Mouse (Mus musculus): ENCODE results near the gene Nelfb. TPM values are rescaled to one million over a fixed set of nuclear protein-coding genes. Genes with fewer than 3 reads are reported as not detected.
"Not testable (repeated sequence)": the region's sequence is repeated elsewhere in the genome, so short reads cannot be mapped to it uniquely, and the experiment has no call there.

The Nelfb gene
- 122 and 124 TPM in 2 replicates for polyA plus RNA-seq (2015; fragmentation: Nextera tagmentation; extraction: Ambion mirVana)

DNA sequence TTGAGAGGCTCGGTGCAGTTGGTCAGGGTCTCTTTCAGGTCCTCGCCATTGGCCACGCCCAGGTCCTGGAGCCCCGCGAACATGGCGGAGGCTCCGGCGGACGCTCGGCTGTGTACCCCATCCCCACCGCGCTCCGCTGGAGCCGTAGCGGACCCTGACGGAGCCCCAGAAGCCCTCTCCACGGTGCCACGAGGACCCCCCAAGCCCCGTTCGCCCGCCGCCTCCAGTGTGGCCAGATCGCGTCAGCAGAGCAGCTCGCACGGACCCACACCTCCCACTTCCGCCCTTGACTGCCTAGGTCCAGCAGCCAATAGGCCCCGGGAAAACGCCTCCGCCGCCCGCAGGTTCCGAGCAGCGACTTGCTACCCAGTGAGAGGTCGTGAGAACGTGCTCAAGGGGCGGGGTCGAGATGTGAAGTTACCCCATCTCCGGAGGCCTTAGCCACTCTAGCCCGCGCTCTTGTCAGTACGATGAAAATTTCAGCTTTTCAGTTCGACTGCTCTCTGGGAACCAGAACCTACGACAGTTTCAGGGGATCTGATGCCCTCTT is at the start of gene Nelfb:
TSS of gene Nelfb (minus strand) at position 369 of the 550 bp plus-strand sequence.
- Histone ChIP-seq H3K4me1 (peaks cover 15% of the 10 kb centered on the region), H3K9me3 (no peaks in the 10 kb centered on the region), H3K9ac (peak within 1 kb of the TSS; percentile 90), H3K27me3 (peaks cover 3% of the 10 kb centered on the region; the same call in 1 of the 2 replicates), H3K4me2 (replicated peaks) (peak within 1 kb of the TSS; percentile 94), H3K36me3 (peaks cover 33% of the 10 kb centered on the region), H3K4me3 (peak within 1 kb of the TSS; percentile 71), H3K27ac (peak within 1 kb of the TSS; percentile 90)
- peak; percentile 94 for ATAC-seq (ENCODE audit: low FRiP score, low read depth)
- WGBS: under 1% methylated on average over 44 of the region's 44 CpGs

DNA sequence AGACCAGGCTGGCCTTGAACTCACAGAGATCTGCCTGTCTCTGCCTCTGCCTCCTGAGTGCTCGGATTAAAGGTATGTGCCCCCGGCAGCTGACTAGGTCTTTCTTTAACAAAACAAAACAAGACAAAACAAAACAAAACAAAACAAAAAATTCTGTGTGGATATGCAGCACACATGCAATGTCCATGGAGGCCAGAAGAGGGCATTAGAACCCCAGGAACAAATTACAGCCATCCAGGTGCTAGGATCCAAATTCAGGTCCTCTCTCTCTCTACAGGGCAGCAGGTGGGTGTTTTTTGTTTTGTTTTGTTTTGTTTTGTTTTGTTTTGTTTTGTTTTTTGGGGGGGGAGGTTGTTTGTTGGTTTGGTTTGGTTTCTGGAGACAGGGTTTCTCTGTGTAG is 47.6 kb upstream of the Nelfb start:
- ATAC-seq (ENCODE audit: low FRiP score, low read depth): no peak
- WGBS: 71% methylated on average over 2 of the region's 2 CpGs
- Histone ChIP-seq H3K9ac (no peak overlapping the region), H3K4me2 (replicated peaks) (no peak overlapping the region), H3K4me1 (peaks cover 28% of the 10 kb centered on the region), H3K27me3 (peaks cover 9% of the 10 kb centered on the region), H3K36me3 (0 out of 2 replicates have a peak, but pooled peaks cover 6% of the 10 kb centered on the region), H3K4me3 (no peak overlapping the region), H3K27ac (no peak overlapping the region), H3K9me3 (no peaks in the 10 kb centered on the region)

DNA sequence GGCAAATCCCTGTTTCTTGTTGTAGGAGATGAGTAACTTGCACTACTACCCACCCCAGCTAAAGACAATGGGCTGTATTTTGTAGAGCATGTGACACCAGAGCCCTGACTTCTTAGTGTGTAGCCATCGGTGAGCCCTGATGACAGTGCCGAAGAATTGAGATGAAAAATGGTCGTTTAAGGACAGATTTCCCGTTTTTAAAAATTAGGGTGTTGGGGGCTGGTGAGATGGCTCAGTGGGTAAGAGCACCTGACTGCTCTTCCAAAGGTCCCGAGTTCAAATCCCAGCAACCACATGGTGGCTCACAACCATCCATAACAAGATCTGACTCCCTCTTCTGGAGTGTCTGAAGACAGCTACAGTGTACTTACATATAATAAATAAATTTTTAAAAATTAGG is 46.0 kb upstream of the Nelfb start:
- 83% methylated on average over 5 of the region's 5 CpGs for WGBS
- not testable (repeated sequence) for H3K27ac ChIP-seq; ATAC-seq (ENCODE audit: low FRiP score, low read depth)

DNA sequence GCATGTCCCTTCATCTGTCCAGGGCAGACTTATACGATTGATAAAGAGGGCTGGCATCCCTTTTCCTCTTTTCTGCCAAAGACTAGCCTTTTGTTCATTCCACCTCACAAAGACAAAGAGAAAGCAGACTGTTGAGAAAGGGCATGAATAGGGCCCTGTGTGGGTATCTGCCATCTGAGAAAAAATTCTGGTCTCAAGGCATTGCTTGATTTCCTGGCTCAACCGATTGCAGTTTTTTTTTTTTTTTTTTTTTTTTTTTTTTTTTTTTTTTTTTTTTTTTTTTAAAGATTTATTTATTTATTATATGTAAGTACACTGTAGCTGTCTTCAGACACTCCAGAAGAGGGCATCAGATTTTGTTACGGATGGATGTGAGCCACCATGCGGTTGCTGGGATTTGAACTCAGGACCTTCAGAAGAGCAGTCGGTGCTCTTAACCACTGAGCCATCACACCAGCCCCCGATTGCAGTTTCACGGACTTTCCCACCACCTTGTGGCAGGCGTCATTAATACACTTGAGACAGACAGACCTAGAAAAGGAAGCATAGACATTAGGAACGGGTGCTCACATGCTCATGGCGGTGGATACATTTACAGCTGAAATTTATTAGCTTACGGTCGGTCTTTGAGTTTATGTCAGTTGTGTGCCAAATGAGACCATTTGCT is 45.3 kb upstream of the Nelfb start:
- peaks cover 20% of the 10 kb centered on the region for H3K36me3 ChIP-seq
- H3K4me2 ChIP-seq (replicated peaks): peak overlapping the region; percentile 99
- 56% methylated on average over 12 of the region's 12 CpGs for WGBS
- H3K9ac ChIP-seq: peak overlapping the region; percentile 85
- not testable (repeated sequence) for H3K27ac ChIP-seq; H3K27me3 ChIP-seq; H3K9me3 ChIP-seq; ATAC-seq (ENCODE audit: low FRiP score, low read depth)
- H3K4me1 ChIP-seq: peaks cover 18% of the 10 kb centered on the region
- H3K4me3 ChIP-seq: peak overlapping the region; percentile 81

More for the DNA sequence above, 46.0 kb upstream of the Nelfb start:
- H3K4me2 ChIP-seq (replicated peaks); H3K9ac ChIP-seq; H3K9me3 ChIP-seq; H3K27me3 ChIP-seq; H3K4me3 ChIP-seq: not testable (repeated sequence)
- H3K36me3 ChIP-seq: peaks cover 13% of the 10 kb centered on the region; the same call in 1 of the 2 replicates
- peaks cover 18% of the 10 kb centered on the region for H3K4me1 ChIP-seq

DNA sequence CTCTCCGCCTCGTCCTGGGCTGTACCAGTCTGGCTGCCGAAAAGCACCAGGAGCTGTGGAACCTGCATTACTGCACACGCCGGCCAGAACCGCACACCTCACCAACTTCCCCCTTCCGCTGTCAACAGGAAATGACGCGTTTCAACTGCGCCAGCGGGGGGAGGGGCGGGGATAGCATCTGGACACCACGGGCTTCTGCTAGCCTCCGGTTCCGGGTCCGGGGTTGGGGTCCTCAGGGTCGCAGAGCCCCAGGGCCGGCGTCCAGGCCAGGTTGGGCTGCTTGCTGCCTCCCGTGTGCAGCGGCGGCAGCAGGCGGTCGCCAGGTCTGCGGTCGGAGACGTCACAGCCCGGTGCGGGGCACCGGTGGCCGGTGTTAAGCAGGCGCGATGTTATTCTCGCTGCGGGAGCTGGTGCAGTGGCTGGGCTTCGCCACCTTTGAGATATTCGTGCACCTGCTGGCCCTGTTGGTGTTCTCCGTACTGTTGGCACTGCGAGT is 44.0 kb upstream of the Nelfb start, which contains the start of gene Tmem203:
TSS of gene Tmem203 (plus strand) at position 156 of the 496 bp plus-strand sequence.
- peak within 1 kb of the TSS; percentile 69 for H3K27ac ChIP-seq
- H3K36me3 ChIP-seq: peaks cover 32% of the 10 kb centered on the region
- peak within 1 kb of the TSS; percentile 99 for H3K4me2 ChIP-seq (replicated peaks)
- H3K4me3 ChIP-seq: peak within 1 kb of the TSS; percentile 81
- ATAC-seq (ENCODE audit: low FRiP score, low read depth): peak; percentile 89
- H3K9ac ChIP-seq: peak within 1 kb of the TSS; percentile 85
- no peaks in the 10 kb centered on the region for H3K9me3 ChIP-seq
- no peaks in the 10 kb centered on the region for H3K27me3 ChIP-seq
- peaks cover 18% of the 10 kb centered on the region for H3K4me1 ChIP-seq
- 1% methylated on average over 39 of the region's 39 CpGs for WGBS

DNA sequence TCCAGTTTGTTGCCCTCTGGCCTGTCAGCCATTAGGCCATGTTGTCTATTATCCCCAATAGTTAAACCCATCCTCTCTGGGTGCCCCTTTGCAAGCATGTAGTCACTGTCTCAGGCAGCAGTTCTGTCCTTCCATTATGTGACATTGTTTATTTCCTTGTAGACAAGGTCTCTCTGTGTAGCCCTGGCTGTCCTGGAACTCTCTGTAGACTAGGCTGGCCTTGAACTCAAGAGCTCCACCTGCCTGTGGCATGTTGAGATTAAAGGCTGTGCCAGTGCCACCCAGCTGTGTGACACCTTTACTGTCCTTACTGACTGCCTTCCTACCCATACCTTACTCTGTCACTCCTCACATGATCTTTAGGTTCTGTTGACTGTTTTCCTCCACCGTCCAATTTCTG is 41.0 kb upstream of the Nelfb start:
- Histone ChIP-seq H3K9me3 (no peaks in the 10 kb centered on the region), H3K9ac (no peak overlapping the region), H3K4me1 (peaks cover 18% of the 10 kb centered on the region), H3K4me3 (no peak overlapping the region), H3K27ac (no peak overlapping the region), H3K27me3 (no peaks in the 10 kb centered on the region), H3K4me2 (replicated peaks) (no peak overlapping the region), H3K36me3 (peaks cover 56% of the 10 kb centered on the region)
- 85% methylated on average over 1 of the region's 1 CpGs for WGBS
- ATAC-seq (ENCODE audit: low FRiP score, low read depth): no peak

DNA sequence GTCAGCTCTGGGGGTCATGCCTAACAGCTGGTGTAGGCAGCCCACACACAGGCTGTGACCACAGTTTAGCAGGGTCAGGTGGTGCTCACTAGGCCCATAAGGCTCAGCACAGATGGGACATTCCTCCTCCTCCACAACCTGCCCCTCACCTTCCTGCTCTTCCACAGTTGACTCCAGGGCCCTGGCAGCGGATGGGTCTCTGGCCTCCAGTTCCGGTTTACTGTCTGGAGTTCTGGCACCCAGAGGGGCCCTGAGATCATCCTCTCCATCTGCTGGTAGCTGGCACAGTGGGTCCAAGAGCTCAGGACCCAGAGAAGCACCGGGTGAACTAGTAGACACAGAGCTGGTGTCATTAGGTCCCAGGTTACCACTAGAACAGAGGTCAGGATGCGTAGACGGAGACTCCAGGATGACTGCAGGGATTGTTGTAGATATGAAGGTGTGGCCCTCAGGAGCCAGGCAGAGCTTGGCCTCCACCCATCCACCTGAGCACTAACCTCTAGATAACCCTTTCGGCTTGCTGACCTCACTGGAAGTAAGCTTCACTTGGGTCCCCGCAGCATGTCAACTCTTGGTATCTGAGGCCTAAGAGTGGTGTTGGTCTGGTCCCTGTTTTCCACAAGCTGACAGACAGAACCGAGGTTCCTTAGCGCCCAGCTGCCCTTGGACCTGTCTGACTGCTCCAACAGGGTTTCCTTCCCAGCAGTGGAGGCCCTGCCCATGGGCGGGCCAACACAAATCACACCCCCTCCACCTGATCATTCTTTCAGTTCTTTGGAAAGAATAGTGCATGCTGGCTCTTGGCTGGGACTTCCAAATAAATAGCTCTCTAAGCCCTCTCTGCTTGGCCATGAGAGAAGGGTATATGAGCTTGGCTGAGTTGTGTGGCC is 35.1 kb upstream of the Nelfb start, which contains the start of gene AL732309.1:
TSS of gene AL732309.1 (minus strand) at position 681 of the 890 bp plus-strand sequence.
- no peak within 1 kb of the TSS for H3K9ac ChIP-seq

DNA sequence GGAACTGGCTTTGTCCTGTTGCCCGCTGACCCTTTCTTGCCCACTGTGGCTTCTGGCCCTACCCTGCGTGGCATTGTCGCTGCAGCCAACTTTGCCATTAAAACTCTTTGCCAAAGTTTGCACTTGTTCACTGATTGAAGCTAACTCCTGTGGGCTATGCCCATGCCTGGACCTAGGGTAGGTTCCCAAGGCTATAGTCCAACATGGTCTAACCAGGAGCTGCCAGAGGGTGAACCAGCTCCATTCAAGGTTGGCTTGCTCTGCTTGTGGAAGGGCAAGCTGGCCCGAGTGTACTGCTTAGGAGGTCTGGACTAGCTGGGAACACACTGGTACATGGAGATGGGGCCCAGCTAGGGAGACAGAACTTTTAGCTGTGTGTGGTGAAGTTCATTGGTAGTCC is 32.9 kb upstream of the Nelfb start:
- no peak overlapping the region for H3K4me3 ChIP-seq
- H3K4me1 ChIP-seq: peaks cover 24% of the 10 kb centered on the region
- H3K4me2 ChIP-seq (replicated peaks): no peak overlapping the region
- H3K36me3 ChIP-seq: peaks cover 38% of the 10 kb centered on the region
- H3K9me3 ChIP-seq: no peaks in the 10 kb centered on the region
- H3K27me3 ChIP-seq: peaks cover 40% of the 10 kb centered on the region
- no peak for ATAC-seq (ENCODE audit: low FRiP score, low read depth)
- H3K9ac ChIP-seq: no peak overlapping the region
- H3K27ac ChIP-seq: no peak overlapping the region
- WGBS: 83% methylated on average over 4 of the region's 4 CpGs

More for the DNA sequence above, 35.1 kb upstream of the Nelfb start, which contains the start of gene AL732309.1:
- Histone ChIP-seq H3K9me3 (no peaks in the 10 kb centered on the region), H3K27ac (no peak within 1 kb of the TSS), H3K4me3 (no peak within 1 kb of the TSS), H3K4me1 (peaks cover 13% of the 10 kb centered on the region), H3K4me2 (replicated peaks) (no peak within 1 kb of the TSS), H3K27me3 (peaks cover 31% of the 10 kb centered on the region), H3K36me3 (peaks cover 61% of the 10 kb centered on the region)
- no peak for ATAC-seq (ENCODE audit: low FRiP score, low read depth)
- WGBS: 89% methylated on average over 10 of the region's 10 CpGs

DNA sequence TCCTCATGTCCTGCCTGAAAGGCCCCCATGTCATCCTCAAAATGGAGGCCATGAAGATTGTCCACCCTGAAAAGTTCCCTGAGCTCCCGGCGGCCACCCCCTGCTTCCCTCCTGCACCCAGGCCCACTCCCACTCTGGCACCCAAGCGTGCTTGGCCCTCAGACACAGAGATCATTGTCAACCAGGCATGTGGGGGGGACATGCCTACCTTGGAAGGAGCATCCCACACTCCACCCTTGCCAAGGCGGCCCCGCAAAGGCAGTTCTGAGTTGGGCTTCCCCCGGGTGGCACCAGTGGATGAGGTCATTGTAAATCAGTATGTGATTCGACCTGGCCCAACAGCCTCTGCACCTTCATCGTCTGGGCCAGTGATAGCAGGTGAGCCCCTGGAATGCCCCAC is 32.1 kb upstream of the Nelfb start:
- Histone ChIP-seq H3K36me3 (peaks cover 30% of the 10 kb centered on the region), H3K9ac (no peak overlapping the region), H3K9me3 (no peaks in the 10 kb centered on the region), H3K4me2 (replicated peaks) (peak overlapping the region; percentile 95; the same call in 1 of the 2 replicates), H3K4me1 (peaks cover 24% of the 10 kb centered on the region), H3K4me3 (no peak overlapping the region), H3K27ac (no peak overlapping the region), H3K27me3 (peaks cover 45% of the 10 kb centered on the region)
- ATAC-seq (ENCODE audit: low FRiP score, low read depth): no peak
- 74% methylated on average over 8 of the region's 8 CpGs for WGBS

DNA sequence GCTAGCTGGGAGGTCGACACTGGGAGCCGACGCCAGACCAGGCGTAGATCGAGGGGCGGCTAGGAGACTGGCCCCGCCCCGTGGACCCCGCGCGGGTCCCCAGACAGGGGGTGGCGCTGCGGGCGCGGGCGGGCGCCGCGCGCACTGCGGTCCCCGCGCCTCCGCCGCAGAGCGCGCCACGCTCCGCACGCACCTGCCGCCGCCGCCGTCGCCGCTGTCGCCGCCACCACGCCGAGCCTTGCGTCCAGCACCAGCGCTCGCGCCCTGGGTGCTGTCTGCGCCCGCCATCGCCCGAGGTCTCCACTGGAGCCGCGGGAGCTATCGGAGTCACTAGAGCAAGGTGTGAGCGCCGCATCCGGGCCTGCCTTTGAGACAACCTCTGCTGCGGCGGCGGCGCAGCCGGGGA is 30.8 kb upstream of the Nelfb start, which contains the start of the genes Rnf208 and Cysrt1:
TSS of gene Rnf208 (plus strand) at position 155 of the 406 bp plus-strand sequence.
TSS of gene Cysrt1 (minus strand) at position 352 of the 406 bp plus-strand sequence.
- WGBS: 0% methylated on average over 39 of the region's 59 CpGs
- ATAC-seq (ENCODE audit: low FRiP score, low read depth): no peak
- peaks cover 45% of the 10 kb centered on the region for H3K27me3 ChIP-seq
- peaks cover 24% of the 10 kb centered on the region for H3K4me1 ChIP-seq
- H3K4me3 ChIP-seq: peak within 1 kb of the TSS; percentile 58
- H3K9ac ChIP-seq: peak within 1 kb of the TSS; percentile 70
- no peak within 1 kb of the TSS for H3K27ac ChIP-seq
- no peaks in the 10 kb centered on the region for H3K9me3 ChIP-seq
- peaks cover 18% of the 10 kb centered on the region for H3K36me3 ChIP-seq
- peak within 1 kb of the TSS; percentile 95 for H3K4me2 ChIP-seq (replicated peaks)

DNA sequence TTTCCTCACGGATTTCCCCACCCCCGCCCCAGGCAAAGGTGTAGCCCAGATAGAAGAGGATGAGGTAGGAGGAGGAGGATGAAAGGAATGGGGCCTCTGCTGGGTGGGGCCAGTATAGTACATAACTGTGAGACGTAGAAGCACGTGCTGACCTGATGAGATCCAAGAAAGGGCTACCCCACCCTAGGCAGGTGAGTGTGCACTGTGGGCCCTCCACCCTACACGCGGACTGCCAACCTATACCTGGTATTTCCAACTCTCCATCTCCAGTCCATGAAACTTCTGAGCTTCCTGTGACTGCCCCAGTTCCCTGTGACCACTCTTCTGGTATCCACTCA is 30.1 kb upstream of the Nelfb start:
- H3K4me3 ChIP-seq: peak overlapping the region; percentile 58
- WGBS: 13% methylated on average over 6 of the region's 6 CpGs
- H3K9me3 ChIP-seq: no peaks in the 10 kb centered on the region
- no peak for ATAC-seq (ENCODE audit: low FRiP score, low read depth)
- peak overlapping the region; percentile 95 for H3K4me2 ChIP-seq (replicated peaks)
- H3K27me3 ChIP-seq: peaks cover 49% of the 10 kb centered on the region
- no peak overlapping the region for H3K27ac ChIP-seq
- peaks cover 13% of the 10 kb centered on the region for H3K36me3 ChIP-seq
- peaks cover 24% of the 10 kb centered on the region for H3K4me1 ChIP-seq
- peak overlapping the region; percentile 70; the same call in 1 of the 2 replicates for H3K9ac ChIP-seq
